Mouse (Mus musculus): ENCODE data around the gene Tgfbr2. TPM values are rescaled to one million over a fixed set of nuclear protein-coding genes. Genes with fewer than 3 reads are reported as not detected.
A peak's percentile ranks its signal among the peaks of the same experiment; 100 is the strongest.
"Not testable (repeated sequence)": the region's sequence is repeated elsewhere in the genome, so short reads cannot be mapped to it uniquely, and the experiment has no call there.

Gene Tgfbr2
- polyA plus RNA-seq, 1 experiment from 2014 or later = 7.8 TPM

- Histone ChIP-seq H3K27ac (no peak overlapping the region), H3K9me3 (no peaks in the 10 kb centered on the region), H3K36me3 (replicated peaks) (no peaks in the 10 kb centered on the region), H3K4me3 (replicated peaks) (no peak overlapping the region), H3K9ac (no peak overlapping the region), H3K4me2 (no peak overlapping the region), H3K27me3 (no peaks in the 10 kb centered on the region), H3K4me1 (no peaks in the 10 kb centered on the region)
- WGBS = 94% methylated on average over 2 of the region's 2 CpGs
- ATAC-seq (ENCODE audit: low FRiP score) = no peak
Observed at GRCm38 (mm10) chr9:116077419-116077818, 97.7 kb downstream of the Tgfbr2 start.

GRCm38 (mm10) chr9:116076946-116077345 lies 98.2 kb downstream of the Tgfbr2 start:
- no peak overlapping the region for H3K27ac ChIP-seq

GRCm38 (mm10) chr9:116076163-116076562 lies 99.0 kb downstream of the Tgfbr2 start:
- H3K27ac ChIP-seq = no peak overlapping the region
- 81% methylated on average over 4 of the region's 4 CpGs for WGBS
- ATAC-seq (ENCODE audit: low FRiP score) = no peak
- H3K4me3 ChIP-seq (replicated peaks) = no peak overlapping the region
- no peaks in the 10 kb centered on the region for H3K36me3 ChIP-seq (replicated peaks)
- no peak overlapping the region for H3K9ac ChIP-seq
- H3K9me3 ChIP-seq = no peaks in the 10 kb centered on the region
- no peaks in the 10 kb centered on the region for H3K27me3 ChIP-seq
- no peak overlapping the region for H3K4me2 ChIP-seq
- no peaks in the 10 kb centered on the region for H3K4me1 ChIP-seq

More at GRCm38 (mm10) chr9:116076946-116077345, 98.2 kb downstream of the Tgfbr2 start:
- H3K4me1 ChIP-seq = no peaks in the 10 kb centered on the region
- H3K4me3 ChIP-seq (replicated peaks) = no peak overlapping the region
- H3K9me3 ChIP-seq = no peaks in the 10 kb centered on the region
- no peaks in the 10 kb centered on the region for H3K27me3 ChIP-seq
- H3K9ac ChIP-seq = no peak overlapping the region
- H3K4me2 ChIP-seq = no peak overlapping the region
- H3K36me3 ChIP-seq (replicated peaks) = no peaks in the 10 kb centered on the region
- no peak for ATAC-seq (ENCODE audit: low FRiP score)
- 75% methylated on average over 2 of the region's 2 CpGs for WGBS

GRCm38 (mm10) chr9:116071561-116071960 lies 103.6 kb downstream of the Tgfbr2 start:
- H3K9me3 ChIP-seq; H3K9ac ChIP-seq; ATAC-seq (ENCODE audit: low FRiP score); H3K27ac ChIP-seq; H3K4me3 ChIP-seq (replicated peaks); H3K4me1 ChIP-seq; H3K27me3 ChIP-seq; H3K4me2 ChIP-seq; H3K36me3 ChIP-seq (replicated peaks): not testable (repeated sequence)
- WGBS = 91% methylated on average over 1 of the region's 1 CpGs

GRCm38 (mm10) chr9:116064774-116065173 lies 110.4 kb downstream of the Tgfbr2 start:
- H3K4me1 ChIP-seq = no peaks in the 10 kb centered on the region
- no peak overlapping the region for H3K4me2 ChIP-seq
- 91% methylated on average over 17 of the region's 17 CpGs for WGBS
- no peak for ATAC-seq (ENCODE audit: low FRiP score)
- no peaks in the 10 kb centered on the region for H3K36me3 ChIP-seq (replicated peaks)
- H3K4me3 ChIP-seq (replicated peaks) = no peak overlapping the region
- no peak overlapping the region for H3K27ac ChIP-seq
- no peaks in the 10 kb centered on the region for H3K9me3 ChIP-seq
- H3K9ac ChIP-seq = no peak overlapping the region
- no peaks in the 10 kb centered on the region for H3K27me3 ChIP-seq

- H3K36me3 ChIP-seq (replicated peaks) = no peaks in the 10 kb centered on the region
- no peak overlapping the region for H3K4me3 ChIP-seq (replicated peaks)
- ATAC-seq (ENCODE audit: low FRiP score) = no peak
- H3K27me3 ChIP-seq = no peaks in the 10 kb centered on the region
- no peak overlapping the region for H3K9ac ChIP-seq
- no peak overlapping the region for H3K4me2 ChIP-seq
- H3K9me3 ChIP-seq = no peaks in the 10 kb centered on the region
- peaks cover 3% of the 10 kb centered on the region; the same call in 1 of the 2 replicates for H3K4me1 ChIP-seq
- WGBS = 6% methylated on average over 4 of the region's 4 CpGs
- H3K27ac ChIP-seq = no peak overlapping the region
Observed at GRCm38 (mm10) chr9:116060691-116061090, 114.5 kb downstream of the Tgfbr2 start.

GRCm38 (mm10) chr9:116059156-116059555 lies 116.0 kb downstream of the Tgfbr2 start:
- Histone ChIP-seq H3K4me3 (replicated peaks) (no peak overlapping the region), H3K27ac (no peak overlapping the region), H3K27me3 (no peaks in the 10 kb centered on the region), H3K4me2 (no peak overlapping the region), H3K36me3 (replicated peaks) (no peaks in the 10 kb centered on the region), H3K4me1 (peaks cover 3% of the 10 kb centered on the region; the same call in 1 of the 2 replicates), H3K9me3 (no peaks in the 10 kb centered on the region), H3K9ac (no peak overlapping the region)
- ATAC-seq (ENCODE audit: low FRiP score) = peak; percentile 53; the same call in 1 of the 2 replicates
- WGBS = 62% methylated on average over 4 of the region's 4 CpGs

- H3K36me3 ChIP-seq (replicated peaks) = no peaks in the 10 kb centered on the region
- ATAC-seq (ENCODE audit: low FRiP score) = no peak
- H3K27ac ChIP-seq = no peak overlapping the region
- no peak overlapping the region for H3K4me3 ChIP-seq (replicated peaks)
- no peak overlapping the region for H3K9ac ChIP-seq
- no peaks in the 10 kb centered on the region for H3K27me3 ChIP-seq
- peaks cover 3% of the 10 kb centered on the region; the same call in 1 of the 2 replicates for H3K4me1 ChIP-seq
- WGBS = 89% methylated on average over 4 of the region's 4 CpGs
- H3K9me3 ChIP-seq = no peaks in the 10 kb centered on the region
- no peak overlapping the region for H3K4me2 ChIP-seq
Observed at GRCm38 (mm10) chr9:116058475-116058874, 116.7 kb downstream of the Tgfbr2 start.

- 86% methylated on average over 8 of the region's 8 CpGs for WGBS
- no peak overlapping the region for H3K4me3 ChIP-seq (replicated peaks)
Observed at GRCm38 (mm10) chr9:116053976-116054375, 121.2 kb downstream of the Tgfbr2 start.

GRCm38 (mm10) chr9:116049985-116050384 lies 125.2 kb downstream of the Tgfbr2 start:
- no peak overlapping the region for H3K4me3 ChIP-seq (replicated peaks)
- no peaks in the 10 kb centered on the region for H3K9me3 ChIP-seq
- ATAC-seq (ENCODE audit: low FRiP score) = no peak
- H3K36me3 ChIP-seq (replicated peaks) = no peaks in the 10 kb centered on the region
- no peaks in the 10 kb centered on the region for H3K4me1 ChIP-seq
- no peak overlapping the region for H3K9ac ChIP-seq
- H3K27me3 ChIP-seq = no peaks in the 10 kb centered on the region
- 86% methylated on average over 1 of the region's 1 CpGs for WGBS
- H3K4me2 ChIP-seq = no peak overlapping the region
- no peak overlapping the region for H3K27ac ChIP-seq

More at GRCm38 (mm10) chr9:116053976-116054375, 121.2 kb downstream of the Tgfbr2 start:
- H3K9ac ChIP-seq = no peak overlapping the region
- no peaks in the 10 kb centered on the region for H3K36me3 ChIP-seq (replicated peaks)
- H3K4me2 ChIP-seq = no peak overlapping the region
- 0 out of 2 replicates have a peak, but pooled peaks cover under 1% of the 10 kb centered on the region for H3K4me1 ChIP-seq
- no peaks in the 10 kb centered on the region for H3K9me3 ChIP-seq
- H3K27me3 ChIP-seq = no peaks in the 10 kb centered on the region
- H3K27ac ChIP-seq = no peak overlapping the region
- no peak for ATAC-seq (ENCODE audit: low FRiP score)

- WGBS = 9% methylated on average over 3 of the region's 3 CpGs
- Histone ChIP-seq H3K27ac (no peak overlapping the region), H3K9ac (no peak overlapping the region), H3K9me3 (no peaks in the 10 kb centered on the region), H3K4me1 (no peaks in the 10 kb centered on the region), H3K36me3 (replicated peaks) (no peaks in the 10 kb centered on the region), H3K27me3 (no peaks in the 10 kb centered on the region), H3K4me3 (replicated peaks) (no peak overlapping the region), H3K4me2 (no peak overlapping the region)
- ATAC-seq (ENCODE audit: low FRiP score) = 0 out of 2 replicates have a peak, but pooled peaks have one; percentile 49
Observed at GRCm38 (mm10) chr9:116041787-116042186, 133.4 kb downstream of the Tgfbr2 start.

GRCm38 (mm10) chr9:116041369-116041768 lies 133.8 kb downstream of the Tgfbr2 start:
- H3K4me3 ChIP-seq (replicated peaks) = no peak overlapping the region
- H3K4me1 ChIP-seq = no peaks in the 10 kb centered on the region
- H3K36me3 ChIP-seq (replicated peaks) = no peaks in the 10 kb centered on the region
- no peak overlapping the region for H3K27ac ChIP-seq
- H3K9ac ChIP-seq = no peak overlapping the region
- 70% methylated on average over 4 of the region's 4 CpGs for WGBS
- H3K4me2 ChIP-seq = no peak overlapping the region
- no peaks in the 10 kb centered on the region for H3K9me3 ChIP-seq
- no peaks in the 10 kb centered on the region for H3K27me3 ChIP-seq
- ATAC-seq (ENCODE audit: low FRiP score) = no peak

GRCm38 (mm10) chr9:116040852-116041251 lies 134.3 kb downstream of the Tgfbr2 start:
- not testable (repeated sequence) for H3K9me3 ChIP-seq; H3K9ac ChIP-seq; ATAC-seq (ENCODE audit: low FRiP score); H3K27me3 ChIP-seq; H3K4me3 ChIP-seq (replicated peaks); H3K27ac ChIP-seq; H3K4me2 ChIP-seq; H3K4me1 ChIP-seq; H3K36me3 ChIP-seq (replicated peaks)
- WGBS = 93% methylated on average over 14 of the region's 14 CpGs
